Mouse (Mus musculus): ENCODE measurements around the gene Itgb5.

DNA sequence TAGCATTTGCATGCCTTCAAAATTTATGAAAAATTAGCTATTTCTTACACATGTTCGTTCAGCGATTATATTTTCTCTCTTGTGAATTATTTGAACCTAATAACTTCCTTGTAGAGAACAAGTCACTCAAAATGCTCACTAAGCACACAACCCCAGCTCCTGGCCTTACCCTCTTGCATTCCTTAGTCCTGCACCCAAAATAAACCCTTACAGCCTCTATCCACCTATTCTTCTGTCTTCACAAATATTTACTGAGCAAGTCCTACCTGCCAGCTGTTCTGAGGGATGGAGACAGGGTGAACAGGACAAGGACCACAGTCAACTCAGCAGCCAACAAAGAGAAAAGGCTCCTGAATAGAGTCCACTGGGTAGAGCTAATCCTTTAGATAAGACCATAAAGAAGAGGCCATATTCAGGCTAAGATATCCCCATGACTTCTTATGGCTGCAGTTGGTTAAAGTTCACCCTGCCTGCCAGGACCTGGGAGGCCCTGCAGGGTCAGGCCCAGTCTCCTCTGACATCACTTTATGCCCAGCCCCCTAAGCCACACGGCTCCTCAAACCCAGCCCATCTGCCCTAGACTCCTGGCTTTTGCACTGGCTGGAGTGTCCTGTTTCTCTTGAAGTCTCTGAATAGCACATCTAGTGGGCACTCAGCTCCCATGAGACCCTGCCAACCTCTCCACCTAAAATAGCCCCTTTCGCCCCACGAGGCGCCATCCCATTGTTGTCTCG lies 42.6 kb upstream of the Itgb5 start:
- TF ChIP-seq CTCF (IDR thresholded peaks at IDR 0.05; ENCODE audit: low read depth) (no peak), EP300 (optimal IDR thresholded peaks at IDR 0.05) (no peak)
